In genomic region chr5:101663621-101664422, GRCm38 (mm10) we compare ENCODE assay signal across 8 mouse cellular contexts. TPM values are rescaled to one million over a fixed set of nuclear protein-coding genes. Genes with fewer than 3 reads are reported as not detected.
A peak's percentile ranks its signal among the peaks of the same experiment; 100 is the strongest.
DNase-seq lines count a peak whose midpoint lies in the region; ATAC-seq and TF ChIP-seq lines count a peak whose summit lies in the region.

No protein-coding gene starts in this region.

- no peak overlapping the region for H3K27ac ChIP-seq in kidney, postnatal 0 days
- no peak overlapping the region for H3K27ac ChIP-seq in embryonic fibroblast, embryonic 13.5 days (ENCODE audit: insufficient read depth, low read length)
- peak overlapping the region; percentile 41; the same call in 1 of the 2 replicates for H3K27ac ChIP-seq in hindbrain, postnatal 0 days
- H3K27ac ChIP-seq in midbrain, postnatal 0 days (ENCODE audit: low read depth, low read length) = no peak overlapping the region

- peaks cover 19% of the 10 kb centered on the region for H3K4me1 ChIP-seq in kidney, postnatal 0 days (replicated peaks; ENCODE audit: insufficient read depth, low read length)
- no peaks in the 10 kb centered on the region for H3K4me1 ChIP-seq in embryonic fibroblast, embryonic 13.5 days (ENCODE audit: control insufficient read depth, insufficient read depth, low read length)
- H3K4me1 ChIP-seq in hindbrain, postnatal 0 days (ENCODE audit: insufficient read depth, low read length) = no peaks in the 10 kb centered on the region
- H3K4me1 ChIP-seq in midbrain, postnatal 0 days (ENCODE audit: insufficient read depth, low read length) = no peaks in the 10 kb centered on the region

- no peak for TF ChIP-seq CTCF in kidney, postnatal 0 days (IDR thresholded peaks at IDR 0.05; ENCODE audit: low read depth)
- no peak for TF ChIP-seq CTCF in embryonic fibroblast, embryonic 13.5 days (IDR thresholded peaks at IDR 0.05; ENCODE audit: borderline replicate concordance, insufficient read depth, low read length)
- no peak for TF ChIP-seq CTCF in hindbrain, postnatal 0 days (IDR thresholded peaks at IDR 0.05; ENCODE audit: low read depth)
- no peak for TF ChIP-seq CTCF in midbrain, postnatal 0 days (IDR thresholded peaks at IDR 0.05)

- peaks cover 93% of the 10 kb centered on the region for H3K27me3 ChIP-seq in kidney, postnatal 0 days (ENCODE audit: insufficient read depth, low read length)
- peaks cover 69% of the 10 kb centered on the region for H3K27me3 ChIP-seq in hindbrain, postnatal 0 days (ENCODE audit: insufficient read depth, low read length)
- peaks cover 62% of the 10 kb centered on the region for H3K27me3 ChIP-seq in midbrain, postnatal 0 days (ENCODE audit: insufficient read depth, low read length)

- no peak for TF ChIP-seq POLR2A in embryonic fibroblast, embryonic 13.5 days (IDR thresholded peaks at IDR 0.05; ENCODE audit: low read depth, low read length)

- no peak for ATAC-seq in kidney, postnatal 0 days (replicated peaks; ENCODE audit: low FRiP score, low read depth)
- no peak for ATAC-seq in hindbrain, postnatal 0 days
- no peak for ATAC-seq in midbrain, postnatal 0 days (ENCODE audit: low FRiP score)

- no peaks in the 10 kb centered on the region for H3K36me3 ChIP-seq in kidney, postnatal 0 days (ENCODE audit: insufficient read depth, low read length)
- no peaks in the 10 kb centered on the region for H3K36me3 ChIP-seq in hindbrain, postnatal 0 days (ENCODE audit: insufficient read depth, low read length)
- H3K36me3 ChIP-seq in midbrain, postnatal 0 days (ENCODE audit: insufficient read depth, low read length) = no peaks in the 10 kb centered on the region

- DNase-seq in kidney, postnatal 0 days (ENCODE audit: low spot score) = no peak
- no peak for DNase-seq in kidney, postnatal 14 days
- DNase-seq in hindbrain, postnatal 0 days (ENCODE audit: low spot score) = no peak
- no peak for DNase-seq in midbrain, postnatal 0 days (ENCODE audit: low spot score)
- no peak for DNase-seq in T-cell, adult 2 months (ENCODE audit: low spot score)
- no peak for DNase-seq in thymus, postnatal 14 days
- DNase-seq in urinary bladder, postnatal 14 days (ENCODE audit: low spot score) = no peak

- no peaks in the 10 kb centered on the region for H3K9me3 ChIP-seq in kidney, postnatal 0 days (replicated peaks; ENCODE audit: low read length)
- H3K9me3 ChIP-seq in hindbrain, postnatal 0 days (ENCODE audit: low read length) = no peaks in the 10 kb centered on the region
- H3K9me3 ChIP-seq in midbrain, postnatal 0 days (ENCODE audit: low read length) = no peaks in the 10 kb centered on the region

- peak overlapping the region; percentile 36 for H3K4me3 ChIP-seq in kidney, postnatal 0 days (replicated peaks; ENCODE audit: low read depth, low read length)
- peak overlapping the region; percentile 50 for H3K4me3 ChIP-seq in embryonic fibroblast, embryonic 13.5 days (ENCODE audit: insufficient read depth, low read length)
- peak overlapping the region; percentile 37 for H3K4me3 ChIP-seq in hindbrain, postnatal 0 days (ENCODE audit: low read length)
- peak overlapping the region; percentile 32 for H3K4me3 ChIP-seq in midbrain, postnatal 0 days (ENCODE audit: low read depth, low read length)

- peak overlapping the region; percentile 65 for H3K4me2 ChIP-seq in kidney, postnatal 0 days (ENCODE audit: low read length)
- peak overlapping the region; percentile 51 for H3K4me2 ChIP-seq in hindbrain, postnatal 0 days (ENCODE audit: low read depth, low read length)
- H3K4me2 ChIP-seq in midbrain, postnatal 0 days (ENCODE audit: low read depth, low read length, poor library complexity, severe bottlenecking) = peak overlapping the region; percentile 45

- WGBS in kidney, postnatal 0 days = under 1% methylated on average over 74 of the region's 94 CpGs
- under 1% methylated on average over 57 of the region's 94 CpGs for WGBS in hindbrain, postnatal 0 days
- WGBS in midbrain, postnatal 0 days = under 1% methylated on average over 65 of the region's 94 CpGs

- H3K9ac ChIP-seq in kidney, postnatal 0 days (ENCODE audit: low read depth, low read length) = 0 out of 2 replicates have a peak overlapping the region, but pooled peaks have one; percentile 10
- H3K9ac ChIP-seq in hindbrain, postnatal 0 days (replicated peaks; ENCODE audit: low read length) = peak overlapping the region; percentile 46
- 0 out of 2 replicates have a peak overlapping the region, but pooled peaks have one; percentile 24 for H3K9ac ChIP-seq in midbrain, postnatal 0 days (replicated peaks; ENCODE audit: low read length, poor library complexity, severe bottlenecking)

RNA-seq across cellular contexts. Expression of gene Nkx6-1, which starts 1.0 kb away (rescaled TPM):
- 0.51 and 0.52 TPM in 2 replicates for polyA plus RNA-seq in kidney, postnatal 0 days (2015; fragmentation: Nextera tagmentation; extraction: Ambion mirVana)
- 0.47 and 1.1 TPM in 2 replicates for polyA plus RNA-seq in embryonic fibroblast, embryonic 13.5 days (2011; ENCODE audit: insufficient read length, low read depth, missing spikeins)
- total RNA-seq in hindbrain, postnatal 0 days (2014; rRNA removed) = 2.4 and 2.6 TPM in 2 replicates
- 4.3 TPM in 2 replicates for polyA plus RNA-seq in hindbrain, postnatal 0 days (2015; fragmentation: Nextera tagmentation; extraction: Ambion mirVana)
- 1.3 and 1.4 TPM in 2 replicates for total RNA-seq in midbrain, postnatal 0 days (2014; rRNA removed)
- 1.4 and 1.9 TPM in 2 replicates for polyA plus RNA-seq in midbrain, postnatal 0 days (2015; fragmentation: Nextera tagmentation; extraction: Ambion mirVana)
